Mouse (Mus musculus) olfactory bulb, adult 2 months (tissue): ENCODE measurements around the gene Map1lc3b. TPM values are rescaled to one million over a fixed set of nuclear protein-coding genes. Genes with fewer than 3 reads are reported as not detected.

ENCODE experiments used
- H3K27ac ChIP-seq: fragments of 200-500 bp; 2 replicates; pipeline ENCODE4 v1.5.1; 2012; ENCODE audit warnings: low read depth, low read length; ENCODE audit not compliant: insufficient read depth
- H3K4me1 ChIP-seq: fragments of 200-500 bp; 2 replicates; pipeline ENCODE4 v1.6.1; 2012; ENCODE audit warnings: low read length; ENCODE audit not compliant: control insufficient read depth, insufficient read depth
- H3K4me3 ChIP-seq: fragments of 200-500 bp; 2 replicates; pipeline ENCODE4 v1.5.1; 2012; ENCODE audit warnings: mild to moderate bottlenecking, low read depth, low read length, moderate library complexity; ENCODE audit not compliant: insufficient read depth
- CTCF ChIP-seq: fragments of 200-500 bp; IDR thresholded peaks from 2 replicates; pipeline ENCODE4 v1.5.1; 2012; ENCODE audit warnings: low read depth, mild to moderate bottlenecking, low read length, moderate library complexity; ENCODE audit not compliant: insufficient read depth
- POLR2A ChIP-seq: fragments of 200-500 bp; IDR thresholded peaks from 2 replicates; pipeline ENCODE4 v1.6.1; 2012; ENCODE audit warnings: mild to moderate bottlenecking, low read depth, low read length, moderate library complexity; ENCODE audit not compliant: insufficient read depth
- WGBS: fragments of 180-500 bp; shearing (Covaris S2); methylation state at CpG from one replicate; pipeline ENCODE4 v1.1.7; 2018; 5-methylcytosine and 5-hydroxymethylcytosine counted together
- polyA plus RNA-seq: library from polyadenylated mRNA; stranded (reverse); fragments of >200 nt; gene quantifications from 2 replicates; pipeline ENCODE4 v1.2.4, GENCODE M21; 2012; ENCODE audit warnings: low replicate concordance; ENCODE audit not compliant: missing spikeins, insufficient read depth, insufficient read length

The Map1lc3b gene
- polyA plus RNA-seq, 1 experiment, result not detected

GRCm38 (mm10) chr8:121552506-121552905 is 37.7 kb upstream of the Map1lc3b start:
- Histone ChIP-seq H3K4me3 (no peak overlapping the region), H3K27ac (no peak overlapping the region), H3K4me1 (peaks cover 12% of the 10 kb centered on the region)
- TF ChIP-seq CTCF, result no peak
- no peak for TF ChIP-seq POLR2A
- WGBS, result 80% methylated on average over 9 of the region's 9 CpGs

- H3K4me1 ChIP-seq, result peaks cover 12% of the 10 kb centered on the region
- no peak overlapping the region for H3K27ac ChIP-seq
- WGBS, result 81% methylated on average over 32 of the region's 32 CpGs
- no peak overlapping the region for H3K4me3 ChIP-seq
- TF ChIP-seq POLR2A, result no peak
- no peak for TF ChIP-seq CTCF
Measured at GRCm38 (mm10) chr8:121553831-121554475, 36.2 kb upstream of the Map1lc3b start.

GRCm38 (mm10) chr8:121557746-121558145 is 32.4 kb upstream of the Map1lc3b start:
- no peak overlapping the region for H3K27ac ChIP-seq
- WGBS, result 95% methylated on average over 11 of the region's 11 CpGs
- H3K4me1 ChIP-seq, result peaks cover 24% of the 10 kb centered on the region
- TF ChIP-seq CTCF (no peak), POLR2A (no peak)
- H3K4me3 ChIP-seq, result no peak overlapping the region

GRCm38 (mm10) chr8:121558538-121558937 is 31.6 kb upstream of the Map1lc3b start:
- no peak for TF ChIP-seq CTCF
- no peak for TF ChIP-seq POLR2A
- Histone ChIP-seq H3K27ac (no peak overlapping the region), H3K4me3 (no peak overlapping the region), H3K4me1 (peaks cover 30% of the 10 kb centered on the region)
- 91% methylated on average over 16 of the region's 16 CpGs for WGBS

GRCm38 (mm10) chr8:121559801-121560200 is 30.4 kb upstream of the Map1lc3b start:
- H3K4me3 ChIP-seq, result no peak overlapping the region
- TF ChIP-seq CTCF (no peak), POLR2A (no peak)
- 94% methylated on average over 12 of the region's 12 CpGs for WGBS

GRCm38 (mm10) chr8:121560432-121561100 is 29.6 kb upstream of the Map1lc3b start:
- 93% methylated on average over 7 of the region's 7 CpGs for WGBS
- TF ChIP-seq CTCF, result no peak
- no peak for TF ChIP-seq POLR2A
- Histone ChIP-seq H3K27ac (no peak overlapping the region), H3K4me1 (peaks cover 30% of the 10 kb centered on the region), H3K4me3 (no peak overlapping the region)

More at GRCm38 (mm10) chr8:121559801-121560200, 30.4 kb upstream of the Map1lc3b start:
- no peak overlapping the region for H3K27ac ChIP-seq
- H3K4me1 ChIP-seq, result peaks cover 25% of the 10 kb centered on the region

- TF ChIP-seq POLR2A, result no peak
- TF ChIP-seq CTCF, result no peak
- Histone ChIP-seq H3K27ac (no peak overlapping the region), H3K4me1 (peaks cover 31% of the 10 kb centered on the region), H3K4me3 (no peak overlapping the region)
- 56% methylated on average over 16 of the region's 16 CpGs for WGBS
Measured at GRCm38 (mm10) chr8:121561636-121562345, 28.4 kb upstream of the Map1lc3b start.

- no peak for TF ChIP-seq CTCF
- TF ChIP-seq POLR2A, result no peak
- Histone ChIP-seq H3K4me1 (peaks cover 37% of the 10 kb centered on the region), H3K4me3 (no peak overlapping the region), H3K27ac (no peak overlapping the region)
- WGBS, result 64% methylated on average over 9 of the region's 9 CpGs
Measured at GRCm38 (mm10) chr8:121562941-121563351, 27.2 kb upstream of the Map1lc3b start.

GRCm38 (mm10) chr8:121563701-121564100 is 26.5 kb upstream of the Map1lc3b start:
- Histone ChIP-seq H3K27ac (no peak overlapping the region), H3K4me3 (no peak overlapping the region), H3K4me1 (peaks cover 45% of the 10 kb centered on the region)
- 80% methylated on average over 6 of the region's 6 CpGs for WGBS
- TF ChIP-seq CTCF (no peak), POLR2A (no peak)
